Mouse (Mus musculus) T-helper 2 cell (primary cell): Measurements from ENCODE around the gene Spint4.
"Not testable (repeated sequence)": the region's sequence is repeated elsewhere in the genome, so short reads cannot be mapped to it uniquely, and the experiment has no call there.

Experiments used
- in situ Hi-C: fragments of 300-600 bp; cut with MboI, MseI; formaldehyde crosslinking; loops from one replicate; pipeline ENCODE4 v1.15.1; 2025; ENCODE audit warnings: high pct_unique_total_duplicates

Gene Spint4

GRCm38 (mm10) chr2:164698201-164698600 lies at the start of gene Spint4:
TSS of gene Spint4 (plus strand) at chr2:164698501.
- in situ Hi-C loops: no loop called here

GRCm38 (mm10) chr2:164655858-164656257 lies 42.4 kb upstream of the Spint4 start, which contains the start of gene Wfdc10:
TSS of gene Wfdc10 (plus strand) at chr2:164656046.
- in situ Hi-C loops: no loop called here

- in situ Hi-C loops: no loop called here
These were observed 41.8 kb upstream of the Spint4 start, which contains the start of gene Wfdc9 for GRCm38 (mm10) chr2:164656483-164656882. TSS of gene Wfdc9 (minus strand) at chr2:164656583.

GRCm38 (mm10) chr2:164664851-164665250 lies 33.5 kb upstream of the Spint4 start:
- in situ Hi-C loops: loop anchor here (10.0 kb wide), 1 partner anchor 1470 kb away; no protein-coding TSS in a partner anchor

GRCm38 (mm10) chr2:164670261-164670660 lies 28.0 kb upstream of the Spint4 start:
- in situ Hi-C loops: no loop called here

DNA sequence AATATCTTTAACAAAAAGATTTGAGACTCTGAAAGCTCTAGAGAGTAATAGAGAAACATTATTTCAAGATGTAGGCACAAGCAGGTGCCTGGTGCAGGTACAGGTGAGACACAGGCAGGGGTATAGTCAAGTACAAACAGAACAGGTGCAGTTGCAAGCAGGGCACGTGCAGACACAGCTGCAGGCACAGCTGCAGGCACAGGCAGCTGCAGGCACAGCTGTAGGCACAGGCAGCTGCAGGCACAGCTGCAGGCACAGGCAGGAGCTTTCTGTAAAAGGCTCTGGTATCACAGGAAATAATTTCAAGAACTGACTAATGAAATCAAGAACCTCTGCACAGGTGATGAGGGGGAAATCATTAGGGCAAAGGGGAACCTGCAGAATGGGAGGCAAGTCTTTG lies 27.4 kb upstream of the Spint4 start:
- in situ Hi-C loops: no loop called here

GRCm38 (mm10) chr2:164673987-164674386 lies 24.3 kb upstream of the Spint4 start, which contains the start of gene Wfdc11:
TSS of gene Wfdc11 (minus strand) at chr2:164674087.
- in situ Hi-C loops: no loop called here

GRCm38 (mm10) chr2:164676103-164676502 lies 22.2 kb upstream of the Spint4 start:
- in situ Hi-C loops: no loop called here

DNA sequence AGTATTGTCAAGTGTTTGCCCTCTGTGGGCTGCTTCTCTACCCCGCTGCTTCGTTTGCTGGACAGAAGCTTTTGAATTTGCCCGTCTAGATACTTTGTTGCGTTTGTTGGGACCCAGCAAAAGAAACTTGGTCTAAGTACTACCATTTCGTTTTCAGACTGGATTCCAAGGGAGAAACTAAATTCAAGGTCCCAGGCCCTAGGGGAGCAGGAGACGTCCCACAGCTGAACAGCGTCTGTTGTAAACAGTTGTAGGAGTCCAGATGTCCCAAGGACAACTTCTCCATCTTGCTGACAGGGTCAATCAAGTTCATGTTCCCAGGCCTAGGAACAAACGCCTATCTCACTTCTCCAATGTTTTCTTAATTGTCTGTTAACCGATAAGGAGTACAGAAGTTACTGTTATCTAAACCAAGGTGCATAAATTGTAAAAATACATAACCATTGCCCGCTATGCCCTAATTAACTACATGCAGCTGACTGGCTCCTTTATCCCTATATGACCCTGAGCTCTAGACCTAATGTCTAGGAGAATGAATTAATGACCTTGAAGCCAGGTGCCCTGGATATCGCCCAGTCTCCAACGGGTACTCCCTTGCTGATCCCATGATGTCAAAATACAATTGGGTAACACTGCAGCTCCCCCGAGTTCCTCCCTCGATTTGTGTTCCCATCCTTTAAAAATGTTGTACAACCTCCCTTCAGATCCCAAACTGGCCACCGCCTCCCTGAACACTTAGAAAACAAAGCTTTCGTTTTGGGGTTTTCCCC lies 21.2 kb upstream of the Spint4 start:
- in situ Hi-C loops: no loop called here

GRCm38 (mm10) chr2:164678848-164679625 lies 19.3 kb upstream of the Spint4 start:
- in situ Hi-C loops: no loop called here

GRCm38 (mm10) chr2:164679906-164680305 lies 18.4 kb upstream of the Spint4 start:
- in situ Hi-C loops: no loop called here

DNA sequence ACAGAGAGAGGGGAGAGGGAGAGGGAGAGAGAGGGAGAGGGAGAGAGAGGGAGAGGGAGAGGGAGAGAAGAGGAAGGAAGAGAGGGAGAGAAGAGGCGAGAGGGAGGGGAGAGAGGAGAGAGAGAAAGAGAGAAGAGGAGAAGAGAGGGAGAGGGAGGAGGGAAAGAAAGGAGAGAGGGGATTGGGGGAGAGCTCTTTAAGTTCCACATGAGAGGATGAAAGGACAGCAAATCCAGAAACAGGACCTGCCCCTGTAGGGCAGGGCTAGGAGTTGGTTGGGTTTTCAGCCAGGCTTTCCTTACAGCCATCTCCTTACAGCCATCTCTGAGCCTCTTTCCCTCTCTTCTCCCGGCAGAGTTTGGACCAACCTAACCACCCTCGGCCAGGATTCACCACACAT lies 13.5 kb upstream of the Spint4 start, which contains the start of gene Wfdc13:
TSS of gene Wfdc13 (plus strand) at position 301 of the 400 bp plus-strand sequence.
- in situ Hi-C loops: no loop called here

- in situ Hi-C loops: no loop called here
These were observed 2.7 kb downstream of the Spint4 start for GRCm38 (mm10) chr2:164700959-164701358.

DNA sequence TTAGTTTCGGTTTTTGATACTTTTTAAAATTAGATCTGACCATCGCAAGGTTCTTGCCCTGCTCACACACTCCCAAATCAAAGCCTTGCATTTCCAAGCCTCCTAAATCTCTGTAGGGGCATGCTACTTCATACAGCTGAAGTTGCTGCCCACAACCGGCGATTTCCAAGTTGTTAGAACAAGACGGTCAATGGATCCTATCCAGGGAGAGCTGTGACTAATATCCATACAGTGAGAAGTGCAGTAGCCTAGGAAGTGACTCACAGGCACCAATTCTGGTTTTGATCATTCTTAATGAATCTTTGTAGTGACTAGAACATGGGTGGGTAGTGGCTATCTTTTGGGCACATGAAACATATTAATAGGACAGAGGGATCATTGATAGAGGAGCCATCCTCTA lies 3.5 kb downstream of the Spint4 start:
- in situ Hi-C loops: no loop called here

GRCm38 (mm10) chr2:164704235-164704634 lies 5.9 kb downstream of the Spint4 start:
- in situ Hi-C loops: no loop called here

DNA sequence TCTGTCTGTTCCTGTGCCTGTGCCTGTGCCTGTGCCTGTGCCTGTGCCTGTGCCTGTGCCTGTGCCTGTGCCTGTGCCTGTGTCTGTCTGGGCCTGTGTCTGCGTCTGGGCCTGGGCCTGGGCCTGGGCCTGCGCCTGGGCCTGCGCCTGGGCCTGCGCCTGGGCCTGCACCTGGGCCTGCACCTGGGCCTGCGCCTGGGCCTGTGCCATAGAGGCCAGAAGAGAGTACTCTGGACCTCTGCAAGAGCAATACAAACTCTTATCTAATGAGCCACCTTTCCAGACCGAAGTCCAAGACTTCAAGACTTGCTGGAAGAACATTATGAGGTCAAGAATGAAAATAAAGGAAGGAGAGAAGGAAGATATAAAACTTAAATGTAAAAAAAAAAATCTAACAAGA lies 7.0 kb downstream of the Spint4 start:
- in situ Hi-C loops: no loop called here

DNA sequence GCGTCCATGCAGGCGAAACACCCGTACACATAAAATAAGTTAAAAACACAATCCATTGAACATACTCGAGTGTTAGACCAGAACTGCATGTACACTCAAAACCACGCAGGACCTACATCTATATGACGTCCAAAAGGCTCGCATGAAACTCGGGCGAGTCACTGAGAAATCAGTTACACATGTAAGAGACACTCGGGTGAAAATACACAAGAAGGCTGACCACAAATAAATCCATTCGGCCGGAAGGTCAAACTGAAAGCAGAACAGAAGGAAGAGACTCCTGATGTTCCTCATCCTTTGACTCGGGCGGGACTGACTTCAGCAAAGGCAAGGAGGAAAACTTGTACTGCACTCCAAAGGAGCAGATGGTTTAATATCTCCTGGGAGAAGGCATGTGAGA lies 7.7 kb downstream of the Spint4 start:
- in situ Hi-C loops: no loop called here

DNA sequence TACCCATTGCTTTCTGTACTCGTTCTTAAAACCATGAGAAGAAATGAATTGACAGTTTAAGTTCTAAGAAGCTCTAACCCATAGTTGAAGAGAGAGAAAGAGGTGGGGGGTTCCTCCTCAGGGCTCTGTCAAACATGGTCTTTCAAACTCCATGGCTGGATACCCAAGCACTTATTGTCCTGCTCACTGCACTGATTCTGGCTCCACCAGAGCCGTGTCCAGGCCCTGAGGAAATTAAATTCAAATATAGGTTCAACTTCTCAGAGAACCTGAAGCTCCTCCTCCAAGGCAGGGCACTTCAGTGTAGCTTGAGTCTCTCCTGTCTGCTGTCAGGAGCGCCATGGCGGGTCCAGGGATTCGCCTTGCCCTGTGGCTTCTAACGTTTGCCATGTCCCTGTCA lies 16.7 kb downstream of the Spint4 start, which contains the start of gene Spint5:
TSS of gene Spint5 (plus strand) at position 301 of the 400 bp plus-strand sequence.
- in situ Hi-C loops: no loop called here

DNA sequence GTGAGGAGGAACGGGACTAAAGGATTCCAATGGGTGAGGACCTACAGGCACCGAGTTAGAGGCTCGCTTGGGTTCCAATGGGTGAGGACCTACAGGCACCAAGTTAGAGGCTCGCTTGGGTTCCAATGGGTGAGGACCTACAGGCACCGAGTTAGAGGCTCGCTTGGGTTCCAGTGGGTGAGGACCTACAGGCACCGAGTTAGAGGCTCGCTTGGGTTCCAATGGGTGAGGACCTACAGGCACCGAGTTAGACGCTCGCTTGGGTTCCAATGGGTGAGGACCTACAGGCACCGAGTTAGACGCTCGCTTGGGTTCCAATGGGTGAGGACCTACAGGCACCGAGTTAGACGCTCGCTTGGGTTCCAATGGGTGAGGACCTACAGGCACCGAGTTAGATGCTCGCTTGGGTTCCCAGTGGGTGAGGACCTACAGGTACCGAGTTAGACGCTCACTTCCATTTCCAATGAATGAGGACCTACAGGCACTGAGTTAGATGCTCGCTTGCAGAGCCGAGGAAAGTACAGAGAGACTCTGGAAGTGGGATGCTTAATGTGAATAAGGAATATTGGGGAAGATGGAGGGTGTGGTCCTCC lies 18.0 kb downstream of the Spint4 start:
- in situ Hi-C loops: not testable (repeated sequence)

DNA sequence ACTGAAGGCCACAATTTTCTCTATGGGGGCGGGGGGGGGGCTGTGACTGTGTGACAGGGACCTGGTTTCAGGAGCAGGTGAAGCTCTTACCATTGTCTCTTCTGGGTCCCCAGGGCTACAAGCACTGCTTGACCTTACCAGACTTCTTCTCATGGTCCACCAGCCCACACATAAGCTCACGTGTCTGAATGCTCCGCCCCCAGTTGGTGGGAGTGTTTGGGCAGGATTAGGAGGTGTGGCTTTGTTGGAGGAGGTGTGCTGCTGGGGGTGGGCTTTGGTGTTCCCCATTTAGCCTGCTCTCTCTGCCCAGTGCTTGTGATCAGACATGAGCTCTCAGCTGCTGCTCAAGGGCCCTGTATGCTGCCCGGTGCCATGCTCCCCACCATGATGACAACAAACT lies 25.0 kb downstream of the Spint4 start:
- in situ Hi-C loops: loop anchor here (5.0 to 10.0 kb wide), 2 partner anchors 298 to 494 kb away; no protein-coding TSS in a partner anchor

DNA sequence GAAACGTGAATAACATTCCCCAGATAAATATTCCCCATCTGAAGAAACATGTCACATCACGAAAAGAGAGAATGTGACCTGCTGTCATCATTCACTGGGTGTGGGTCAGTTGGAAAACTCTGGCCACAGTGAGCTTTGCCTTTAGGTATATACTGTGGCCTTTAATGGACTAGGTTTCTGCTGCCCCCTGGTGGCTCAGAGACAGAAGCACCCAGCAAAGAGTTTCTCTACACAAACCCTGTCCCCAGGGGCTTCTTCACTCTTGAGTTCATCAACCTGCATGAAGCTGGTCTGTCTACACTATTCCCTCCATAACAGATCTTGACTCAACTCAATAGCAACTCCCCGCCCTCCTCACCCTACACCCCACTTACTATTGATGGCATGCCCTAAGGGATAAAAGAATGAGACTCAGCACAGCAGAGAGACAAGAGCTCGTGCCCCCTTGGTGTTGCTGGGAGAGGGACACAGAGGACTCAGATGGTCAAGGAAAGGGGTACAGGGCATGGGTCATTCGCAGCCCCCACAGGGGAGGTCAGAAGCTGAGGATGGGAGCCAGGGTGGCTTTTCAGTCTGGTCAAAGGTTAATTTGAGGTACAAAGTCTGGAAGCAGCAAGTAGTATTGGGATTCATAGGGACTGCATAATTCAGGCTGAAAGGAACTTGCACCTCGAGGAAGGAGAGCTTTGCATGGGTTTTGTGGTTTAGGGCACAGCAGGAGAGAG lies 27.8 kb downstream of the Spint4 start:
- in situ Hi-C loops: loop anchor here (10.0 kb wide), 1 partner anchor 301 kb away; no protein-coding TSS in a partner anchor
